Comparison of ENCODE assay signal across 12 mouse cellular contexts in genomic region chr1:178952910-178953309, GRCm38 (mm10).
A peak's percentile ranks its signal among the peaks of the same experiment; 100 is the strongest.
DNase-seq lines count a peak whose midpoint lies in the region; ATAC-seq lines count a peak whose summit lies in the region.
"Had no signal": no experiment of that assay in that cellular context is flagged by ENCODE, and none has a peak within 500 bp of the region (broad histone marks: within the 10 kb centered on the region; RNA-seq: fewer than 3 reads in every experiment).

No protein-coding gene starts in this region.

- peaks cover 6% of the 10 kb centered on the region; the same call in 1 of the 2 replicates for H3K9me3 ChIP-seq in midbrain, embryonic 12.5 days
- no peaks in the 10 kb centered on the region for H3K9me3 ChIP-seq in midbrain, embryonic 16.5 days (replicated peaks; ENCODE audit: control insufficient read depth, low read length, poor library complexity, severe bottlenecking)
- H3K9me3 ChIP-seq in liver, embryonic 11.5 days (ENCODE audit: control insufficient read depth, low read length) = no peaks in the 10 kb centered on the region
- H3K9me3 ChIP-seq: lung, embryonic 15.5 days had no signal

- no peak overlapping the region for H3K4me2 ChIP-seq in midbrain, embryonic 12.5 days (replicated peaks)
- no peak overlapping the region for H3K4me2 ChIP-seq in midbrain, embryonic 16.5 days (ENCODE audit: low read length)
- H3K4me2 ChIP-seq in liver, embryonic 11.5 days = no peak overlapping the region
- H3K4me2 ChIP-seq: lung, embryonic 15.5 days had no signal

- H3K9ac ChIP-seq in midbrain, embryonic 12.5 days (replicated peaks) = no peak overlapping the region
- no peak overlapping the region for H3K9ac ChIP-seq in midbrain, embryonic 16.5 days (ENCODE audit: low read depth, low read length)
- H3K9ac ChIP-seq in liver, embryonic 11.5 days (ENCODE audit: low read depth, low read length) = no peak overlapping the region
- H3K9ac ChIP-seq: lung, embryonic 15.5 days had no signal

- no peaks in the 10 kb centered on the region for H3K4me1 ChIP-seq in midbrain, embryonic 12.5 days
- no peaks in the 10 kb centered on the region; the same call in 1 of the 2 replicates for H3K4me1 ChIP-seq in midbrain, embryonic 16.5 days (ENCODE audit: control insufficient read depth, insufficient read depth, low read length)
- no peaks in the 10 kb centered on the region for H3K4me1 ChIP-seq in liver, embryonic 11.5 days (replicated peaks; ENCODE audit: control insufficient read depth, insufficient read depth, low read length)
- H3K4me1 ChIP-seq: lung, embryonic 15.5 days had no signal

- DNase-seq in mesoderm, embryonic 11.5 days (ENCODE audit: low read depth, low spot score) = peak; percentile 73
- no peak for DNase-seq in liver, embryonic 11.5 days (ENCODE audit: low spot score)
- DNase-seq in ovary, postnatal 10 days (ENCODE audit: low spot score) = no peak
- DNase-seq in cerebellum, adult 8-10 months = no peak
- DNase-seq: cerebellum, postnatal 36 days; heart, adult 2 months had no signal

- ATAC-seq in midbrain, embryonic 12.5 days (ENCODE audit: low FRiP score, low read depth) = no peak
- no peak for ATAC-seq in midbrain, embryonic 16.5 days
- ATAC-seq in hematopoietic stem cell, adult 5-6 weeks (replicated peaks in 1 of 2; ENCODE audit: insufficient read depth in 1 of 2, low FRiP score in 2 of 2, low TSS enrichment in 1 of 2, low read depth in 1 of 2, poor library complexity in 2 of 2, severe bottlenecking in 2 of 2) = peak; percentile 91 to 94
- ATAC-seq in liver, embryonic 11.5 days (replicated peaks; ENCODE audit: low FRiP score) = no peak
- ATAC-seq: forebrain, embryonic 16.5 days had no signal

- no peaks in the 10 kb centered on the region for H3K36me3 ChIP-seq in midbrain, embryonic 12.5 days
- no peaks in the 10 kb centered on the region for H3K36me3 ChIP-seq in midbrain, embryonic 16.5 days (ENCODE audit: control insufficient read depth, insufficient read depth, low read length)
- H3K36me3 ChIP-seq in liver, embryonic 11.5 days (ENCODE audit: control insufficient read depth, insufficient read depth, low read length) = no peaks in the 10 kb centered on the region
- H3K36me3 ChIP-seq: lung, embryonic 15.5 days had no signal

- no peaks in the 10 kb centered on the region for H3K27me3 ChIP-seq in midbrain, embryonic 12.5 days
- no peaks in the 10 kb centered on the region for H3K27me3 ChIP-seq in midbrain, embryonic 16.5 days (ENCODE audit: control insufficient read depth, insufficient read depth, low read depth, low read length)
- H3K27me3 ChIP-seq in liver, embryonic 11.5 days (replicated peaks; ENCODE audit: control insufficient read depth, insufficient read depth, low read length) = no peaks in the 10 kb centered on the region
- H3K27me3 ChIP-seq: lung, embryonic 15.5 days had no signal

- H3K27ac ChIP-seq in midbrain, embryonic 12.5 days (replicated peaks) = 0 out of 2 replicates have a peak overlapping the region, but pooled peaks have one; percentile 10
- no peak overlapping the region for H3K27ac ChIP-seq in midbrain, embryonic 16.5 days (ENCODE audit: low read length)
- no peak overlapping the region for H3K27ac ChIP-seq in liver, embryonic 11.5 days (ENCODE audit: low read depth, low read length)
- H3K27ac ChIP-seq: heart, adult 2 months; lung, embryonic 15.5 days had no signal

- whole genome bisulfite sequencing in midbrain, embryonic 12.5 days = 78% methylated on average over 12 of the region's 12 CpGs
- WGBS in midbrain, embryonic 16.5 days = 54% methylated on average over 12 of the region's 12 CpGs
- WGBS in liver, embryonic 11.5 days = 76% methylated on average over 12 of the region's 12 CpGs

- H3K4me3 ChIP-seq in midbrain, embryonic 12.5 days = no peak overlapping the region
- H3K4me3 ChIP-seq in midbrain, embryonic 16.5 days (ENCODE audit: low read depth, low read length) = no peak overlapping the region
- no peak overlapping the region for H3K4me3 ChIP-seq in liver, embryonic 11.5 days (ENCODE audit: low read depth, low read length)
- H3K4me3 ChIP-seq: heart, adult 2 months; lung, embryonic 15.5 days; myocyte had no signal

Comparison
In these comparisons a context has a peak if more than half of its experiments do, and no peak if none do; other contexts are left out.
1. ATAC-seq: peak in hematopoietic stem cell, adult 5-6 weeks (2 of 2); none in midbrain, embryonic 12.5 days (single experiment), midbrain, embryonic 16.5 days (single experiment) and liver, embryonic 11.5 days (single experiment).